Mouse (Mus musculus) liver, embryonic 16.5 days (tissue): ENCODE data around the gene Rufy3. TPM values are rescaled to one million over a fixed set of nuclear protein-coding genes. Genes with fewer than 3 reads are reported as not detected.

Experiments used
- ATAC-seq: fragments of 200-750 bp; cut with Nextera tagmentation; 2 replicates; pipeline ENCODE4 v1.8.0; 2017; ENCODE audit warnings: low read depth, mild to moderate bottlenecking, moderate number of reproducible peaks, moderate library complexity
- H3K27ac ChIP-seq: fragments of 300-500 bp; sonication (generic); 2 replicates; pipeline ENCODE4 v1.5.1; 2014; ENCODE audit warnings: mild to moderate bottlenecking, low read length
- H3K27me3 ChIP-seq: fragments of 300-500 bp; sonication (generic); 2 replicates; pipeline ENCODE4 v1.6.1; 2014; ENCODE audit warnings: low read depth, low read length, mixed read lengths; ENCODE audit not compliant: control insufficient read depth, insufficient read depth
- H3K36me3 ChIP-seq: fragments of 300-500 bp; sonication (generic); 2 replicates; pipeline ENCODE4 v1.6.1; 2014; ENCODE audit warnings: mild to moderate bottlenecking; ENCODE audit not compliant: control insufficient read depth, insufficient read depth
- H3K4me1 ChIP-seq: fragments of 300-500 bp; sonication (generic); 2 replicates; pipeline ENCODE4 v1.6.1; 2014; ENCODE audit warnings: low read depth, low read length, mixed read lengths; ENCODE audit not compliant: control insufficient read depth
- H3K4me2 ChIP-seq: fragments of 300-500 bp; sonication (generic); 2 replicates; pipeline ENCODE4 v1.6.1; 2014; ENCODE audit warnings: low read depth, low read length, mixed read lengths
- H3K4me3 ChIP-seq: fragments of 300-500 bp; sonication (generic); 2 replicates; pipeline ENCODE4 v1.5.1; 2014; ENCODE audit warnings: low read depth, mild to moderate bottlenecking, low read length
- H3K9ac ChIP-seq: fragments of 300-500 bp; sonication (generic); 2 replicates; pipeline ENCODE4 v1.6.1; 2014; ENCODE audit warnings: low read depth, low read length
- H3K9me3 ChIP-seq: fragments of 300-500 bp; sonication (generic); replicated peaks from 2 replicates; pipeline ENCODE4 v1.6.1; 2016; ENCODE audit warnings: low read length; ENCODE audit not compliant: control insufficient read depth
- WGBS: fragments of 180-500 bp; shearing (Covaris S2); extraction: QIAGEN DNeasy Blood & Tissue Kit; methylation state at CpG from one replicate; pipeline ENCODE4 v1.1.7; 2014; ENCODE audit not compliant: insufficient replicate concordance; 5-methylcytosine and 5-hydroxymethylcytosine counted together
- polyA plus RNA-seq: library from polyadenylated mRNA; unstranded; fragments of >200 nt; fragmentation: Nextera tagmentation; extraction: Ambion mirVana; gene quantifications from 2 replicates; pipeline ENCODE4 v1.2.1, GENCODE M21; 2015

The Rufy3 gene
- polyA plus RNA-seq, 1 experiment from 2014 or later, result 4.7 TPM

DNA sequence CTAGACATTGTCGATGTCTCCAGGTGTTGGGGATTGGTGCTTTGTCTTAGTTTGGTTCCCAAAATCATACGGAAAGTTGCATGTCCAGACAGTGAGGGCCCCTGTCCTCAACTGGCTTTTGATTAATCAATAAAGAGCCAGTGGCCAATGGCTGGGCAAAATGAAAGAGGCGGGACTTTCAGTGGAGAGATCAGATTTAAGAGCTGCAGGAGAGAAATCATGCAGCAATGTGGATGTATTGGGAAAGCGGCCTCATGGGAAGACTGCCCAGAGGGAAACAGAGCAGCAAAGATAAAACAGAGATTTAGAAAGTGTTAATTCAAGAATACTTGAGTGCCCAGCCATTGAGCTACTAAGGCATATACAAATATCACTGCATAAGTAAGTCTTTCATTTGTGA lies 127.7 kb downstream of the Rufy3 start:
- Histone ChIP-seq H3K4me3 (no peak overlapping the region), H3K4me1 (no peaks in the 10 kb centered on the region; the same call in none of the 2 replicates), H3K9me3 (no peaks in the 10 kb centered on the region), H3K36me3 (no peaks in the 10 kb centered on the region), H3K27ac (no peak overlapping the region), H3K4me2 (no peak overlapping the region), H3K27me3 (no peaks in the 10 kb centered on the region), H3K9ac (no peak overlapping the region)
- 78% methylated on average over 4 of the region's 4 CpGs for WGBS
- ATAC-seq, result no peak

DNA sequence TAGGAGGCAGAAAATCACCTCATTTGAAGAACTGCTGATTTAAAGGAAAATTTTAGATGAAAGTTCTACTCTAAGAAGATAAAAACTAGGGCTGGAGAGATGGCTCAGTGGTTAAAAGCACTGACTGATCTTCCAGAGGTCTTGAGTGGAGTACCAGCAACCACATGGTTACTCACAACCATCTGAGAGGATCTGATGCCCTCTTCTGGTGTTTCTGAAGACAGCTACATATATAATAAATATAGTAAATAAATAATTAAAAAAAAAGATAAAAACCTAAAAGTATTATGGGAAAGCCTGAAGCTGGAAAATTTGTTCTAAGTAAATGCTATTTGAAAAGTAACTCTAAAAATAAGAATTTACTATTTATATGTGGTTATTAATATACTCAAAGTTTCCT lies 128.2 kb downstream of the Rufy3 start:
- no peaks in the 10 kb centered on the region for H3K27me3 ChIP-seq
- no peaks in the 10 kb centered on the region; the same call in none of the 2 replicates for H3K4me1 ChIP-seq
- no peak overlapping the region for H3K9ac ChIP-seq
- no peaks in the 10 kb centered on the region for H3K36me3 ChIP-seq
- H3K27ac ChIP-seq, result no peak overlapping the region
- ATAC-seq, result no peak
- H3K9me3 ChIP-seq, result no peaks in the 10 kb centered on the region
- no peak overlapping the region for H3K4me2 ChIP-seq
- no peak overlapping the region for H3K4me3 ChIP-seq

DNA sequence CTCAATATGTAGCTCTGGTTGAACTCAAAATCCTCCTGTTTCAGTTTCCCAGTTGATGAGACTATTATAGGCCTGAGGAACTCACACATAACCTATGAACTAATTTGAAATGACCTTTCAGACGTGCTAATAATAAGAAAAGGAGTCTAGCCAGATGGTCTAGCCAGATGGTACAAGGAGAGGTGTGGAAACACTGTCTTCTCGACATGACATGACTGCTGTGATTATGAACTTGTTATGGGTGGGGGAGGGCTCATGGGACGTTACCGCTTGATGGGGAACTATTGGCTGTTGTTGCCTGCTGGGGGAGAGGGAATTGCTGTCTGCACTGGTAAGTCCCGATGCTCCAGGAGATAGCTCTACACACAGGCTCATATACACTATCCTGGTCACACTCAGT lies 132.5 kb downstream of the Rufy3 start:
- Histone ChIP-seq H3K4me2 (no peak overlapping the region), H3K9me3 (no peaks in the 10 kb centered on the region), H3K4me3 (no peak overlapping the region), H3K27ac (no peak overlapping the region), H3K27me3 (no peaks in the 10 kb centered on the region), H3K4me1 (no peaks in the 10 kb centered on the region), H3K36me3 (no peaks in the 10 kb centered on the region), H3K9ac (no peak overlapping the region)
- 65% methylated on average over 5 of the region's 5 CpGs for WGBS
- no peak for ATAC-seq

GRCm38 (mm10) chr5:88699251-88699913 lies 134.5 kb downstream of the Rufy3 start:
- Histone ChIP-seq H3K4me2 (no peak overlapping the region), H3K9me3 (no peaks in the 10 kb centered on the region), H3K4me3 (no peak overlapping the region), H3K36me3 (no peaks in the 10 kb centered on the region), H3K27ac (no peak overlapping the region), H3K4me1 (no peaks in the 10 kb centered on the region), H3K9ac (no peak overlapping the region), H3K27me3 (no peaks in the 10 kb centered on the region)
- ATAC-seq, result peak; percentile 81
- 70% methylated on average over 4 of the region's 4 CpGs for WGBS

Other genes with a start within 250 kb of the Rufy3 start
- not detected in 2 replicates for gene Prol1, start 247.7 kb upstream of the Rufy3 start, polyA plus RNA-seq
- gene Amtn, start 188.9 kb upstream of the Rufy3 start, polyA plus RNA-seq, result not detected in 2 replicates
- not detected in 2 replicates for gene Ambn, start 109.0 kb upstream of the Rufy3 start, polyA plus RNA-seq
- gene Enam, start 77.1 kb upstream of the Rufy3 start, polyA plus RNA-seq, result not detected in 2 replicates
- gene Jchain, start 37.1 kb upstream of the Rufy3 start, polyA plus RNA-seq, result 0.06 and 0.08 TPM in 2 replicates
- gene Utp3, start 10.6 kb upstream of the Rufy3 start, polyA plus RNA-seq, result 25.1 and 27.2 TPM in 2 replicates
- gene Grsf1, start 111.1 kb downstream of the Rufy3 start, polyA plus RNA-seq, result 13.7 and 18.5 TPM in 2 replicates
- 9.9 and 10.4 TPM in 2 replicates for gene Mob1b, start 155.8 kb downstream of the Rufy3 start, polyA plus RNA-seq
- gene Dck, start 200.0 kb downstream of the Rufy3 start, polyA plus RNA-seq, result 81.6 and 96.4 TPM in 2 replicates